Mouse (Mus musculus) brain, embryonic 14.5 days (tissue): ENCODE results near the gene Cela1. TPM values are rescaled to one million over a fixed set of nuclear protein-coding genes. Genes with fewer than 3 reads are reported as not detected.
A peak's percentile ranks its signal among the peaks of the same experiment; 100 is the strongest.

Experiments used
- DNase-seq: peaks from one replicate; pipeline ENCODE4 v3.0.0-alpha.2; 2011; ENCODE audit warnings: low read depth
- CTCF ChIP-seq: fragments of 200-500 bp; IDR thresholded peaks from 2 replicates; pipeline ENCODE4 v1.5.1; 2012; ENCODE audit warnings: inconsistent platforms, mild to moderate bottlenecking, moderate library complexity, borderline replicate concordance; ENCODE audit not compliant: insufficient read depth, insufficient read length; ENCODE audit errors: extremely low read depth
- POLR2A ChIP-seq: fragments of 200-500 bp; IDR thresholded peaks from 2 replicates; pipeline ENCODE4 v1.6.1; 2012; ENCODE audit warnings: mild to moderate bottlenecking, inconsistent platforms, borderline replicate concordance; ENCODE audit not compliant: poor library complexity, insufficient read depth, insufficient read length, severe bottlenecking; ENCODE audit errors: extremely low read depth
- polyA plus RNA-seq: library from polyadenylated mRNA; depleted of rRNA; stranded (reverse); fragments of >200 nt; gene quantifications from 2 replicates; pipeline ENCODE4 v1.2.3, GENCODE M21; 2012

Cela1 gene
- polyA plus RNA-seq, 1 experiment = 0.68 TPM

GRCm38 (mm10) chr15:100701108-100701507, 13.4 kb upstream of the Cela1 start:
- no peak for TF ChIP-seq POLR2A
- no peak for TF ChIP-seq CTCF
- no peak for DNase-seq

DNA sequence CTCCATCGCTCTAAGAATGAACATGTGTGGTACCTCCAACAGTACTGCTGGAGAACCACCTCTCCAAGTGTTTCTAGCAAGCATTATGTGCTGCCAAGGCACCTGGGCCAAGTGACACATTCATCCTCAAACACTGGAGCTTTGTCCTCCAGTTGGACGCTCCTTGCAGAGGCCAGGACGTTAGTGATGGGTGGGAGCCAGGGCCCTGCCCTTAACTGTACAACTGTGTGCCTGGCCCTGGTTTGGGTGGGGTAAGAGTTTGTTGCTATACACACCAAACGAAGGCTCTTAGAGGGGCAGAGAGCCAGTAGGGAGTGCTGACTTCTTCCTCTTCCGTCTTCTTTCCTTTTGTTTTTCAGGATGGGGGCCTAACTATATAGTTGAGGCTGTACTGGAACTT, 12.7 kb upstream of the Cela1 start:
- TF ChIP-seq POLR2A (no peak), CTCF (no peak)
- no peak for DNase-seq

- no peak for DNase-seq
- TF ChIP-seq CTCF = no peak
- no peak for TF ChIP-seq POLR2A
These were observed 11.7 kb upstream of the Cela1 start for GRCm38 (mm10) chr15:100699386-100699785.

- TF ChIP-seq POLR2A (no peak), CTCF (no peak)
- no peak for DNase-seq
These were observed 10.4 kb upstream of the Cela1 start for GRCm38 (mm10) chr15:100698078-100698477.

DNA sequence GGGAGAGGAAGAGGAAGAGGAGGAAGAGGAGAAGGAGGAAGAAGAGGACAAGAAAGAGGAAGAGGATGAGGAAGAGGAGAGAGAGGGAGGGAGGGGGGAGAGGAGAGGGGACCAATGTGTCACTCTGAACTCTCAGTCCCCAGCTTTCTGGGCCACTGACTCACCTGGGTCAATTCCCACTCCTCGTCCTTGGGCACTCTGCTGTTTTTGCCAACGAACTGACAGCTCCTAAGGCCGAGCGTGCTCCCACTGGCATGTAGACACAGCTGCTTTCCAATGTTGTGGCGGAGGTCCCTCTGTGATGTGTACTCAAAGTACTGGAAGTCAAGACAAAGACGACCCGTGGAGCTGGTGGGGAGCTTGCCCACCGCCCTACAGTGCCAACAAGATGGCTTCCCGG, 6.7 kb upstream of the Cela1 start:
- DNase-seq = no peak
- TF ChIP-seq POLR2A (no peak), CTCF (no peak)

DNA sequence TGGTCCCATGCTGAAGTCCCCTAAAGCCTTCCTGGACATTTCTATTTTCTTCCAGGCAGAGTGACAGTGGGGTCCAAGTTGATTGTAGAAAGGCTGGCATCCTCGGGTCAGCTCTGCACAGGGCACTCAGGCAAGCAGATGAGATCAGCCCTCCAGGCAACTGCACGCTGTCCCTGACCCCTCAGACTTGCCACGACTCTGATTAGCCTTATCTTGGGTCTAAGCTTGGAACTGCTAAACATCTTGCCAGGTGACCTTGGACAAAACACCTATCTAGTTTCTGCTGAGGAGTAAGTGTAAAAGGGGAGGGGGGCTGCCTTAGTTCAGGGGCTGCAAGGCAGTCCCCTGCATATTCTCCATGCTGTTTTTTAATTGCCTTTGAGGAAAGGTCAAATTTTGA, 4.3 kb upstream of the Cela1 start:
- no peak for DNase-seq
- no peak for TF ChIP-seq POLR2A
- no peak for TF ChIP-seq CTCF

DNA sequence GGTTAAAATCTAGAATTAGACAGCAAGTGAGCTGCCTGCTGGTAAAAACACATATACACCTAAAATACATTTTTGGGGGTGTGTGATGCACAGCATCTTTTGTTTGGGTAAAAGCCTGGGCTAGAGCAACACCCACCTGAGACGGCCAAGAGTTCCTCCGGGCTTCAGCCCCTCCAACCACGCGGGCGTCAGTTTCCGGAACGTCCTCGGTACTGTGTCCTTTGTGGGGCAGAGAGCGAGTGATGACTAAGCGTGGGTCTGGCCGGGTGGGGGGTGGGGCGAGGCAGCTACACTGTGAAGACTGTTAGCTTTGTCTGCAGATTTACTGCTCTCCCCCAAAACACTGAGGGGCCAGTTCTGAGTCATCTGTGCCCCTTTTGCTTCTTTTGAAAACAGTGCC, 732 bp downstream of the Cela1 start:
- DNase-seq = no peak
- TF ChIP-seq CTCF (no peak), POLR2A (no peak)

- DNase-seq = no peak
- TF ChIP-seq CTCF (no peak), POLR2A (no peak)
These were observed 1.3 kb downstream of the Cela1 start for GRCm38 (mm10) chr15:100686434-100686833.

- DNase-seq = no peak
- no peak for TF ChIP-seq POLR2A
- TF ChIP-seq CTCF = no peak
These were observed 1.9 kb downstream of the Cela1 start for GRCm38 (mm10) chr15:100685849-100686248.

GRCm38 (mm10) chr15:100685255-100685654, 2.5 kb downstream of the Cela1 start:
- TF ChIP-seq POLR2A = no peak
- no peak for TF ChIP-seq CTCF
- DNase-seq = no peak

- no peak for TF ChIP-seq POLR2A
- TF ChIP-seq CTCF = no peak
- no peak for DNase-seq
These were observed 3.3 kb downstream of the Cela1 start for GRCm38 (mm10) chr15:100684450-100684849.

- DNase-seq = peak; percentile 88
- TF ChIP-seq CTCF (peak; percentile 78), POLR2A (no peak)
These were observed 4.7 kb downstream of the Cela1 start for GRCm38 (mm10) chr15:100683041-100683440.

DNA sequence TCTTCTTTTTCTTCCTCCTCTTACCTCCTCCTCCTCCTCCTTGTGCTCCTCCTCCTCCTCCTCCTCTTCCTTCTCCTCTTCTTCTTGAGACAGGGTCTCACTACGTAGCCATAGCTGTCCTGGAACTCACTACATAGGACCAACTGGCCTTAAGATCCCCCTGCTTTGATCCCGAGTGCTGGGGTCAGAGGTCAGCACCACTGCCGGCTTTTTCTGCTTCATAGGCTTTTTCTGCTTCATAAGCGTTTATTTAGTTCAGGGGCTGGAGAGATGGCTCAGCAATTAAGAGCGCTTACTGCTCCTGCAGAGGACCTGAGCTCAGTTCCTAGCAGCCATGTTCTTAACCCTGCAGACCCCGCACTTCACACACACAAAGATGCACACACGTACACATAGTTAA, 6.0 kb downstream of the Cela1 start:
- no peak for TF ChIP-seq CTCF
- no peak for TF ChIP-seq POLR2A
- DNase-seq = no peak

DNA sequence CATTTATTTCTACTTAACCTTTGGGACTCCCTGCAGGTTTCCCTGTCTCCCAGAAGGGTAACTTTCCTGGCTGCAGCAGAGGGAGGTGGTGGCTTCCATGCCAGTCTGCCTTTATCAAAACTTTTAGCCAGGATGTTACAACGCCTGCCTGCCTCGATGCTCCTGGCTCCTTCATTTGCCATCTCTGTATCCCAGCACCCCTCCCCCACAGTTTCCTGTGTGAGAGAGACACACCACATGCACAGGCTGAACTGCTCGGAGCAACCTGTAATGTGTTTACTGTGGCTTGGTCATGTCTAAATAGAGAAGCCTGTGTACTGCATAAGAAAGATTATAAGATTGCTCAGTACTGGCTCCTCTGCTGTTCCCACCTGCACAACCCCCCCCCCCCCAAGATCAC, 7.3 kb downstream of the Cela1 start:
- TF ChIP-seq POLR2A (no peak), CTCF (no peak)
- no peak for DNase-seq

- no peak for TF ChIP-seq CTCF
- TF ChIP-seq POLR2A = no peak
- DNase-seq = no peak
These were observed 8.7 kb downstream of the Cela1 start for GRCm38 (mm10) chr15:100679005-100679404.
